In genomic region chr16:53480664-53481063, GRCm38 (mm10) we compare ENCODE assay signal across 17 mouse cellular contexts.
"Had no signal": no experiment of that assay in that cellular context is flagged by ENCODE, and none has a peak within 500 bp of the region (broad histone marks: within the 10 kb centered on the region; RNA-seq: fewer than 3 reads in every experiment).

No protein-coding gene starts in this region.

- H3K9me3 ChIP-seq: neural tube, embryonic 12.5 days; neural tube, embryonic 13.5 days; neural tube, embryonic 15.5 days; stomach, embryonic 15.5 days had no signal

- H3K27ac ChIP-seq: neural tube, embryonic 12.5 days; neural tube, embryonic 13.5 days; neural tube, embryonic 15.5 days; stomach, embryonic 15.5 days; stomach, postnatal 0 days had no signal

- H3K9ac ChIP-seq: neural tube, embryonic 12.5 days; neural tube, embryonic 13.5 days; neural tube, embryonic 15.5 days; stomach, embryonic 15.5 days had no signal

- H3K4me2 ChIP-seq: neural tube, embryonic 12.5 days; neural tube, embryonic 13.5 days; neural tube, embryonic 15.5 days; stomach, embryonic 15.5 days had no signal

- DNase-seq: retina, postnatal 1 day; right cerebral cortex, adult 18-20 months; right cerebral cortex, postnatal 14 days; right cerebral cortex, postnatal 25 days; right cerebral cortex, postnatal 4 days; spleen, adult 18-20 months; thymus, adult 18-20 months; thymus, adult 2 months; thymus, postnatal 14 days; thymus, postnatal 25 days; thymus, postnatal 36 days; thymus, postnatal 4 days had no signal

- H3K4me3 ChIP-seq: neural tube, embryonic 12.5 days; neural tube, embryonic 13.5 days; neural tube, embryonic 15.5 days; stomach, embryonic 15.5 days had no signal

- H3K4me1 ChIP-seq: neural tube, embryonic 12.5 days; neural tube, embryonic 13.5 days; neural tube, embryonic 15.5 days; stomach, embryonic 15.5 days had no signal

- H3K27me3 ChIP-seq: neural tube, embryonic 12.5 days; neural tube, embryonic 13.5 days; neural tube, embryonic 15.5 days; stomach, embryonic 15.5 days had no signal

- H3K36me3 ChIP-seq: neural tube, embryonic 12.5 days; neural tube, embryonic 13.5 days; neural tube, embryonic 15.5 days; stomach, embryonic 15.5 days had no signal
